Mouse (Mus musculus) forebrain, embryonic 12.5 days (tissue): ENCODE results near the gene Cryab. TPM values are rescaled to one million over a fixed set of nuclear protein-coding genes. Genes with fewer than 3 reads are reported as not detected.
A peak's percentile ranks its signal among the peaks of the same experiment; 100 is the strongest.

Experiments
- ATAC-seq: fragments of 200-750 bp; cut with Nextera tagmentation; 2 replicates; pipeline ENCODE4 v1.8.0; 2017; ENCODE audit warnings: moderate TSS enrichment; ENCODE audit not compliant: low FRiP score
- H3K27ac ChIP-seq: fragments of 300-500 bp; sonication (generic); 2 replicates; pipeline ENCODE4 v1.5.1; 2016; ENCODE audit warnings: mild to moderate bottlenecking
- H3K27me3 ChIP-seq: fragments of 300-500 bp; sonication (generic); 2 replicates; pipeline ENCODE4 v1.6.1; 2016; ENCODE audit warnings: mild to moderate bottlenecking
- H3K36me3 ChIP-seq: fragments of 300-500 bp; sonication (generic); replicated peaks from 2 replicates; pipeline ENCODE4 v1.6.1; 2016; ENCODE audit warnings: mild to moderate bottlenecking
- H3K4me1 ChIP-seq: fragments of 300-500 bp; sonication (generic); 2 replicates; pipeline ENCODE4 v1.6.1; 2016
- H3K4me2 ChIP-seq: fragments of 300-500 bp; sonication (generic); 2 replicates; pipeline ENCODE4 v1.6.1; 2016; ENCODE audit warnings: mild to moderate bottlenecking, moderate library complexity
- H3K4me3 ChIP-seq: fragments of 300-500 bp; sonication (generic); replicated peaks from 2 replicates; pipeline ENCODE4 v1.5.1; 2016; ENCODE audit warnings: mild to moderate bottlenecking
- H3K9ac ChIP-seq: fragments of 300-500 bp; sonication (generic); 2 replicates; pipeline ENCODE4 v1.6.1; 2016; ENCODE audit warnings: mild to moderate bottlenecking
- H3K9me3 ChIP-seq: fragments of 300-500 bp; sonication (generic); 2 replicates; pipeline ENCODE4 v1.6.1; 2016
- WGBS: fragments of 180-500 bp; shearing (Covaris S2); methylation state at CpG from one replicate; pipeline ENCODE4 v1.1.7; 2016; 5-methylcytosine and 5-hydroxymethylcytosine counted together
- polyA plus RNA-seq: library from polyadenylated mRNA; unstranded; fragments of >200 nt; fragmentation: Nextera tagmentation; extraction: Ambion mirVana; gene quantifications from 2 replicates; pipeline ENCODE4 v1.2.1, GENCODE M21; 2016

Cryab gene
- polyA plus RNA-seq, 1 experiment from 2014 or later: 6.5 TPM

GRCm38 (mm10) chr9:50727171-50727924 lies 23.8 kb upstream of the Cryab start:
- peak; percentile 5 for ATAC-seq
- peaks cover 5% of the 10 kb centered on the region; the same call in 1 of the 2 replicates for H3K27me3 ChIP-seq
- no peaks in the 10 kb centered on the region for H3K9me3 ChIP-seq
- H3K27ac ChIP-seq: peak overlapping the region; percentile 71
- peaks cover 52% of the 10 kb centered on the region for H3K4me1 ChIP-seq
- no peaks in the 10 kb centered on the region for H3K36me3 ChIP-seq
- 2% methylated on average over 30 of the region's 30 CpGs for WGBS
- H3K4me2 ChIP-seq: peak overlapping the region; percentile 81
- peak overlapping the region; percentile 62 for H3K4me3 ChIP-seq
- H3K9ac ChIP-seq: peak overlapping the region; percentile 63

GRCm38 (mm10) chr9:50727925-50728651 lies 23.0 kb upstream of the Cryab start:
- Histone ChIP-seq H3K9me3 (no peaks in the 10 kb centered on the region), H3K27ac (peak overlapping the region; percentile 71), H3K27me3 (peaks cover 5% of the 10 kb centered on the region; the same call in 1 of the 2 replicates), H3K4me3 (peak overlapping the region; percentile 62), H3K4me2 (peak overlapping the region; percentile 81), H3K4me1 (peaks cover 52% of the 10 kb centered on the region), H3K9ac (peak overlapping the region; percentile 63), H3K36me3 (no peaks in the 10 kb centered on the region)
- WGBS: under 1% methylated on average over 40 of the region's 45 CpGs
- ATAC-seq: peak; percentile 93

GRCm38 (mm10) chr9:50729600-50729999 lies 21.5 kb upstream of the Cryab start:
- no peaks in the 10 kb centered on the region for H3K36me3 ChIP-seq
- no peak overlapping the region for H3K4me2 ChIP-seq
- no peaks in the 10 kb centered on the region for H3K9me3 ChIP-seq
- WGBS: 65% methylated on average over 4 of the region's 4 CpGs
- H3K27me3 ChIP-seq: peaks cover 5% of the 10 kb centered on the region; the same call in 1 of the 2 replicates
- H3K27ac ChIP-seq: no peak overlapping the region
- no peak overlapping the region for H3K9ac ChIP-seq
- no peak for ATAC-seq
- H3K4me3 ChIP-seq: no peak overlapping the region
- H3K4me1 ChIP-seq: peaks cover 46% of the 10 kb centered on the region

- no peak overlapping the region for H3K9ac ChIP-seq
- no peaks in the 10 kb centered on the region for H3K36me3 ChIP-seq
- 0 out of 2 replicates have a peak overlapping the region, but pooled peaks have one; percentile 42 for H3K27ac ChIP-seq
- peaks cover 24% of the 10 kb centered on the region for H3K4me1 ChIP-seq
- no peak for ATAC-seq
- no peak overlapping the region for H3K4me3 ChIP-seq
- H3K27me3 ChIP-seq: peaks cover 5% of the 10 kb centered on the region; the same call in 1 of the 2 replicates
- 11% methylated on average over 4 of the region's 4 CpGs for WGBS
- H3K4me2 ChIP-seq: no peak overlapping the region
- no peaks in the 10 kb centered on the region for H3K9me3 ChIP-seq
Observed at GRCm38 (mm10) chr9:50732560-50732959, 18.6 kb upstream of the Cryab start.

GRCm38 (mm10) chr9:50734989-50735388 lies 16.1 kb upstream of the Cryab start:
- Histone ChIP-seq H3K4me1 (peaks cover 29% of the 10 kb centered on the region), H3K36me3 (no peaks in the 10 kb centered on the region), H3K27ac (no peak overlapping the region), H3K9ac (no peak overlapping the region), H3K4me3 (no peak overlapping the region; the same call in 1 of the 2 replicates), H3K9me3 (no peaks in the 10 kb centered on the region), H3K4me2 (no peak overlapping the region), H3K27me3 (no peaks in the 10 kb centered on the region)
- 8% methylated on average over 9 of the region's 9 CpGs for WGBS
- no peak for ATAC-seq

- peaks cover 14% of the 10 kb centered on the region for H3K4me1 ChIP-seq
- no peaks in the 10 kb centered on the region for H3K36me3 ChIP-seq
- H3K9ac ChIP-seq: no peak within 1 kb of the TSS
- no peaks in the 10 kb centered on the region for H3K9me3 ChIP-seq
- H3K4me2 ChIP-seq: peak within 1 kb of the TSS; percentile 59
- H3K4me3 ChIP-seq: peak within 1 kb of the TSS; percentile 34
- 14% methylated on average over 36 of the region's 36 CpGs for WGBS
- no peak within 1 kb of the TSS for H3K27ac ChIP-seq
- peak; percentile 96 for ATAC-seq
- H3K27me3 ChIP-seq: no peaks in the 10 kb centered on the region
Observed at GRCm38 (mm10) chr9:50738914-50739870, 11.9 kb upstream of the Cryab start, which contains the start of gene Dixdc1. Gene Dixdc1 (minus strand): TSS chr9:50739517.

GRCm38 (mm10) chr9:50740867-50741784 lies 10.0 kb upstream of the Cryab start:
- H3K36me3 ChIP-seq: no peaks in the 10 kb centered on the region
- H3K4me1 ChIP-seq: peaks cover 14% of the 10 kb centered on the region
- H3K27me3 ChIP-seq: peaks cover 7% of the 10 kb centered on the region; the same call in 1 of the 2 replicates
- WGBS: 90% methylated on average over 14 of the region's 14 CpGs
- H3K4me2 ChIP-seq: no peak overlapping the region
- no peak overlapping the region for H3K9ac ChIP-seq
- no peak overlapping the region for H3K4me3 ChIP-seq
- ATAC-seq: no peak
- no peaks in the 10 kb centered on the region for H3K9me3 ChIP-seq
- H3K27ac ChIP-seq: no peak overlapping the region

- no peaks in the 10 kb centered on the region for H3K9me3 ChIP-seq
- peaks cover 19% of the 10 kb centered on the region for H3K4me1 ChIP-seq
- H3K9ac ChIP-seq: no peak overlapping the region
- H3K27me3 ChIP-seq: peaks cover 17% of the 10 kb centered on the region; the same call in 1 of the 2 replicates
- H3K4me2 ChIP-seq: no peak overlapping the region
- WGBS: 78% methylated on average over 3 of the region's 3 CpGs
- H3K36me3 ChIP-seq: no peaks in the 10 kb centered on the region
- H3K27ac ChIP-seq: no peak overlapping the region
- no peak overlapping the region for H3K4me3 ChIP-seq
- no peak for ATAC-seq
Observed at GRCm38 (mm10) chr9:50742261-50742660, 8.9 kb upstream of the Cryab start.

GRCm38 (mm10) chr9:50742744-50743143 lies 8.4 kb upstream of the Cryab start:
- Histone ChIP-seq H3K9me3 (no peaks in the 10 kb centered on the region), H3K4me1 (peaks cover 19% of the 10 kb centered on the region), H3K4me3 (no peak overlapping the region), H3K27me3 (peaks cover 21% of the 10 kb centered on the region), H3K36me3 (no peaks in the 10 kb centered on the region), H3K9ac (no peak overlapping the region), H3K4me2 (no peak overlapping the region), H3K27ac (no peak overlapping the region)
- ATAC-seq: no peak
- WGBS: 68% methylated on average over 2 of the region's 2 CpGs

GRCm38 (mm10) chr9:50745806-50746205 lies 5.3 kb upstream of the Cryab start:
- Histone ChIP-seq H3K36me3 (no peaks in the 10 kb centered on the region), H3K4me3 (peak overlapping the region; percentile 38), H3K9me3 (no peaks in the 10 kb centered on the region), H3K4me1 (peaks cover 7% of the 10 kb centered on the region), H3K27ac (no peak overlapping the region), H3K27me3 (peaks cover 21% of the 10 kb centered on the region), H3K4me2 (peak overlapping the region; percentile 57), H3K9ac (0 out of 2 replicates have a peak overlapping the region, but pooled peaks have one; percentile 38)
- WGBS: 14% methylated on average over 7 of the region's 7 CpGs
- ATAC-seq: no peak

- H3K4me2 ChIP-seq: peak within 1 kb of the TSS; percentile 57
- no peaks in the 10 kb centered on the region for H3K36me3 ChIP-seq
- peaks cover 7% of the 10 kb centered on the region for H3K4me1 ChIP-seq
- peaks cover 23% of the 10 kb centered on the region for H3K27me3 ChIP-seq
- H3K27ac ChIP-seq: no peak within 1 kb of the TSS
- no peak; the same call in 1 of the 2 replicates for ATAC-seq
- H3K9ac ChIP-seq: peak within 1 kb of the TSS; percentile 38; the same call in 1 of the 2 replicates
- 2% methylated on average over 19 of the region's 19 CpGs for WGBS
- H3K4me3 ChIP-seq: peak within 1 kb of the TSS; percentile 38
- H3K9me3 ChIP-seq: no peaks in the 10 kb centered on the region
Observed at GRCm38 (mm10) chr9:50746214-50746677, 4.9 kb upstream of the Cryab start, which contains the start of gene 2310030G06Rik. Gene 2310030G06Rik (minus strand): TSS chr9:50746536.
